Mouse (Mus musculus): ENCODE measurements around the gene Gm21788. TPM values are rescaled to one million over a fixed set of nuclear protein-coding genes. Genes with fewer than 3 reads are reported as not detected.
"Not testable (repeated sequence)": the region's sequence is repeated elsewhere in the genome, so short reads cannot be mapped to it uniquely, and the experiment has no call there.

Gm21788 gene
- polyA plus RNA-seq (2015; fragmentation: Nextera tagmentation; extraction: Ambion mirVana) = not detected in 2 replicates

GRCm38 (mm10) chrY:7404710-7405109 lies at the start of gene Gm21788:
Gene Gm21788 (plus strand): TSS chrY:7405010.
- not testable (repeated sequence) for H3K4me3 ChIP-seq; H3K9me3 ChIP-seq; H3K4me2 ChIP-seq (replicated peaks); H3K27ac ChIP-seq; H3K9ac ChIP-seq; H3K4me1 ChIP-seq; H3K36me3 ChIP-seq; H3K27me3 ChIP-seq; ATAC-seq (ENCODE audit: low FRiP score, low read depth)
- no CpG with 5 or more reads among the region's 3 CpGs for WGBS

Other genes starting within 250 kb of the Gm21788 start
- gene Gm21244, start 235.7 kb upstream of the Gm21788 start, polyA plus RNA-seq (2015; fragmentation: Nextera tagmentation; extraction: Ambion mirVana) = not detected in 2 replicates
- gene Gm28998, start 151.2 kb upstream of the Gm21788 start, polyA plus RNA-seq (2015; fragmentation: Nextera tagmentation; extraction: Ambion mirVana) = not detected in 2 replicates
- not detected in 2 replicates for gene Gm20826, start 233.5 kb downstream of the Gm21788 start, polyA plus RNA-seq (2015; fragmentation: Nextera tagmentation; extraction: Ambion mirVana)

All from limb, embryonic 13.5 days (tissue).